Mouse (Mus musculus) megakaryocyte, embryonic 14.5 days (primary cell): ENCODE measurements around the gene Bpifb3.

ENCODE experiments used
- FLI1 ChIP-seq: IDR thresholded peaks from 2 replicates; pipeline ENCODE4 v1.6.1; 2012; ENCODE audit warnings: low read length, inconsistent platforms, mixed read lengths
- GATA1 ChIP-seq: IDR thresholded peaks from 3 replicates; pipeline ENCODE4 v1.6.1; 2012; ENCODE audit warnings: mixed read lengths, low read length, inconsistent platforms, borderline replicate concordance

- TF ChIP-seq GATA1 (no peak), FLI1 (no peak)
These were observed 15.3 kb downstream of the Bpifb3 start for GRCm38 (mm10) chr2:153933311-153933710.
